Mouse (Mus musculus) frontal cortex, postnatal 25 days (tissue): ENCODE results near the gene Bok.
A peak's percentile ranks its signal among the peaks of the same experiment; 100 is the strongest.
"Not testable (repeated sequence)": the region's sequence is repeated elsewhere in the genome, so short reads cannot be mapped to it uniquely, and the experiment has no call there.

ENCODE experiments used
- DNase-seq, 2 experiments: peaks; one replicate each; pipeline ENCODE4 v3.0.0; 2022; ENCODE audit warnings: low spot score in 2 of 2

Gene Bok

GRCm38 (mm10) chr1:93685401-93686244, at the start of gene Bok:
TSS of gene Bok (plus strand) at chr1:93685660.
- peak in 1 of 2 experiments; percentile 37 for DNase-seq

GRCm38 (mm10) chr1:93636211-93636897, 49.1 kb upstream of the Bok start:
- DNase-seq = no peak

GRCm38 (mm10) chr1:93641978-93642377, 43.5 kb upstream of the Bok start:
- DNase-seq = no peak

GRCm38 (mm10) chr1:93642692-93643091, 42.8 kb upstream of the Bok start:
- no peak for DNase-seq

- DNase-seq = no peak
Observed at GRCm38 (mm10) chr1:93649604-93650172, 35.8 kb upstream of the Bok start.

- DNase-seq = no peak
Observed at GRCm38 (mm10) chr1:93654275-93654674, 31.2 kb upstream of the Bok start.

GRCm38 (mm10) chr1:93654798-93655197, 30.7 kb upstream of the Bok start:
- no peak for DNase-seq

GRCm38 (mm10) chr1:93656325-93657024, 29.0 kb upstream of the Bok start:
- no peak for DNase-seq

- DNase-seq = no peak
Observed at GRCm38 (mm10) chr1:93657025-93657360, 28.5 kb upstream of the Bok start.

GRCm38 (mm10) chr1:93658559-93658958, 26.9 kb upstream of the Bok start, which contains the start of gene Stk25:
TSS of gene Stk25 (minus strand) at chr1:93658659.
- not testable (repeated sequence) for DNase-seq

GRCm38 (mm10) chr1:93667760-93668400, 17.6 kb upstream of the Bok start:
- no peak for DNase-seq

- DNase-seq = peak in 1 of 2 experiments; percentile 27
Observed at GRCm38 (mm10) chr1:93668791-93669548, 16.5 kb upstream of the Bok start.

GRCm38 (mm10) chr1:93669941-93670340, 15.5 kb upstream of the Bok start:
- DNase-seq = no peak

GRCm38 (mm10) chr1:93672682-93673081, 12.8 kb upstream of the Bok start:
- DNase-seq = no peak

GRCm38 (mm10) chr1:93678386-93678785, 7.1 kb upstream of the Bok start:
- no peak for DNase-seq

- no peak for DNase-seq
Observed at GRCm38 (mm10) chr1:93679889-93680568, 5.4 kb upstream of the Bok start.

- peak; percentile 36 to 38 for DNase-seq
Observed at GRCm38 (mm10) chr1:93686245-93686960, 943 bp downstream of the Bok start.

- DNase-seq = no peak
Observed at GRCm38 (mm10) chr1:93686961-93687320, 1.5 kb downstream of the Bok start.

GRCm38 (mm10) chr1:93688154-93688553, 2.7 kb downstream of the Bok start:
- no peak for DNase-seq
